Mouse (Mus musculus): ENCODE measurements around the gene Mdfi. TPM values are rescaled to one million over a fixed set of nuclear protein-coding genes. Genes with fewer than 3 reads are reported as not detected.

Gene Mdfi
- polyA plus RNA-seq, 1 experiment from 2014 or later, result 34.6 TPM

DNA sequence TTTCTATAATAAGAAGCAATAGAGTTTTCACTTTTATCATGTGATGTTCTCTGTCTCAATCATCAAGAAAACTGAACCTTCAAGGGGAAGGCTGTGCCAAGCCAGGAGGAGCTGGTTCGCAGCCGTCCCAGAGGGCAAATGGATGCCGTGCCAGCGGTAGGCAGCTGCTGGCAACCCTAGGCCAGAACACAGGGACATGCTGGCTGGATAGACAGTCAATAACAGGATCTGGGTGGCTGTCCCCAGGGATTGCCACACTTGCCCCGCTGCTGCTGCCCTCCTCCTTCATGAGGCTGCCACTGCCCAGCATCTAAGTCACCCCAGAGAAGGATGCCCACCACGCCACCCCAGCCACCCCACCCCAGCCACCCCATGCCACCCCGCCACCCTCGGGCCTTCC, 7.0 kb upstream of the Mdfi start:
- Histone ChIP-seq H3K4me1 (ENCODE audit: control insufficient read depth, insufficient read depth, low read length) (no peaks in the 10 kb centered on the region), H3K36me3 (ENCODE audit: control insufficient read depth, insufficient read depth, low read length) (no peaks in the 10 kb centered on the region), H3K4me3 (ENCODE audit: low read depth, low read length) (no peak overlapping the region), H3K27me3 (ENCODE audit: control insufficient read depth, insufficient read depth, low read length) (no peaks in the 10 kb centered on the region), H3K4me2 (no peak overlapping the region), H3K27ac (ENCODE audit: low read depth, low read length) (no peak overlapping the region), H3K9ac (ENCODE audit: low read depth, low read length) (no peak overlapping the region), H3K9me3 (replicated peaks; ENCODE audit: control insufficient read depth, low read length) (no peaks in the 10 kb centered on the region)
- WGBS (ENCODE audit: insufficient replicate concordance), result 81% methylated on average over 8 of the region's 8 CpGs
- ATAC-seq (replicated peaks; ENCODE audit: insufficient number of reproducible peaks, low FRiP score, low TSS enrichment), result no peak

DNA sequence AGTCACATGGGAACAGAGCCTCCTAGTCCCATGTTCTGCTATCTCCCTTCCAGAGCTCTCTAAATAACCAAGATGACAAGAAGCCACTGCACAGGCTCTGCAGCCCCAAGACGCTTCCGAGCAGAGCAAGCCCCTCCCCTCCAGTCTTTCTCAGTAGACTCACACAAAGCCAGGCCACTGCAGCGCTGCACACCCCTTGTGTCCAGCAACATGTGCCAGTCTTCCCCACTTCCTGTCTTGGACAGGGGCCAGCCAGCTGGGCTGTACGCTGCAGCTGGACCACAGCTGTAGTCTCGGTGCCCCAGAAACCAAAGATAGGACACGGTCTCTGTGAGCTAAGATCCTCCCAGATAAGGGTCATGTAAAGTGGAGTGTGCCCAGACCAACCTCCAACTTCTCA, 3.3 kb upstream of the Mdfi start:
- 34% methylated on average over 6 of the region's 6 CpGs for WGBS (ENCODE audit: insufficient replicate concordance)
- H3K9me3 ChIP-seq (replicated peaks; ENCODE audit: control insufficient read depth, low read length), result no peaks in the 10 kb centered on the region
- H3K27me3 ChIP-seq (ENCODE audit: control insufficient read depth, insufficient read depth, low read length), result peaks cover 20% of the 10 kb centered on the region
- no peak overlapping the region for H3K27ac ChIP-seq (ENCODE audit: low read depth, low read length)
- H3K4me2 ChIP-seq, result no peak overlapping the region
- H3K36me3 ChIP-seq (ENCODE audit: control insufficient read depth, insufficient read depth, low read length), result no peaks in the 10 kb centered on the region
- no peak overlapping the region for H3K9ac ChIP-seq (ENCODE audit: low read depth, low read length)
- H3K4me3 ChIP-seq (ENCODE audit: low read depth, low read length), result no peak overlapping the region
- H3K4me1 ChIP-seq (ENCODE audit: control insufficient read depth, insufficient read depth, low read length), result no peaks in the 10 kb centered on the region
- no peak for ATAC-seq (replicated peaks; ENCODE audit: insufficient number of reproducible peaks, low FRiP score, low TSS enrichment)

- peak overlapping the region; percentile 87 for H3K4me3 ChIP-seq (ENCODE audit: low read depth, low read length)
- H3K27me3 ChIP-seq (ENCODE audit: control insufficient read depth, insufficient read depth, low read length), result peaks cover 20% of the 10 kb centered on the region
- ATAC-seq (replicated peaks; ENCODE audit: insufficient number of reproducible peaks, low FRiP score, low TSS enrichment), result no peak
- peaks cover 17% of the 10 kb centered on the region for H3K4me1 ChIP-seq (ENCODE audit: control insufficient read depth, insufficient read depth, low read length)
- H3K27ac ChIP-seq (ENCODE audit: low read depth, low read length), result peak overlapping the region; percentile 86
- H3K4me2 ChIP-seq, result peak overlapping the region; percentile 89
- no peaks in the 10 kb centered on the region for H3K36me3 ChIP-seq (ENCODE audit: control insufficient read depth, insufficient read depth, low read length)
- peak overlapping the region; percentile 85 for H3K9ac ChIP-seq (ENCODE audit: low read depth, low read length)
- no peaks in the 10 kb centered on the region for H3K9me3 ChIP-seq (replicated peaks; ENCODE audit: control insufficient read depth, low read length)
- under 1% methylated on average over 45 of the region's 45 CpGs for WGBS (ENCODE audit: insufficient replicate concordance)
Measured at GRCm38 (mm10) chr17:47833628-47834481, 636 bp downstream of the Mdfi start.

GRCm38 (mm10) chr17:47833029-47833627, 1.4 kb downstream of the Mdfi start:
- peak overlapping the region; percentile 86 for H3K27ac ChIP-seq (ENCODE audit: low read depth, low read length)
- H3K9ac ChIP-seq (ENCODE audit: low read depth, low read length), result peak overlapping the region; percentile 85
- peaks cover 2% of the 10 kb centered on the region; the same call in 1 of the 2 replicates for H3K36me3 ChIP-seq (ENCODE audit: control insufficient read depth, insufficient read depth, low read length)
- no peaks in the 10 kb centered on the region for H3K9me3 ChIP-seq (replicated peaks; ENCODE audit: control insufficient read depth, low read length)
- H3K4me1 ChIP-seq (ENCODE audit: control insufficient read depth, insufficient read depth, low read length), result peaks cover 17% of the 10 kb centered on the region
- under 1% methylated on average over 37 of the region's 45 CpGs for WGBS (ENCODE audit: insufficient replicate concordance)
- H3K4me3 ChIP-seq (ENCODE audit: low read depth, low read length), result peak overlapping the region; percentile 87
- peak overlapping the region; percentile 89 for H3K4me2 ChIP-seq
- peaks cover 20% of the 10 kb centered on the region for H3K27me3 ChIP-seq (ENCODE audit: control insufficient read depth, insufficient read depth, low read length)
- peak; percentile 79 for ATAC-seq (replicated peaks; ENCODE audit: insufficient number of reproducible peaks, low FRiP score, low TSS enrichment)

DNA sequence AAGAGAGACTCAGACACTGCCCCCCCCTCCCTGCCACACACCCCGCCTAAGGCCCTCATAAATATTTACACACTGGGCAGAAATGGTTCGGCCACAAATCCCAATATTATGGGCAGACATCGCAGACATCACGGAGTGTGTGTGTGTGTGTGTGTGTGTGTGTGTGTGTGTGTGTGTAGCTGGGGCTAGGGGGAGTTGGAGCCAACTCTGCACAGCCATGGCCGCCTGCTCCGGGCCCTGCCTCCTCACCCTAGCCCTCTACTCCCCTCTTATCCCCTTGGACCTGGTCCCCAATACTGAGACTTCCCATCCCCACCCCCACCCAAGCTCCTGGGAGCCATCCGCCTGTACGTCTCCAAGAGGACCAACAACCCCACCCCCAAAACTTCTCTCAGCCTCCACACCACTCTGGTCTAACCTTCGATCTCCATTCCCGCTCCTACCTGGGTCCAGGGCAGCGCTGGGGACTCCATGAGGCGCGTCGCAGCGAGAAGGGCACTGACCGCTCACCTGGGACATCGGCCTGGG, 1.9 kb downstream of the Mdfi start:
- Histone ChIP-seq H3K9me3 (replicated peaks; ENCODE audit: control insufficient read depth, low read length) (no peaks in the 10 kb centered on the region), H3K9ac (ENCODE audit: low read depth, low read length) (peak overlapping the region; percentile 85), H3K4me2 (peak overlapping the region; percentile 89), H3K4me3 (ENCODE audit: low read depth, low read length) (peak overlapping the region; percentile 87), H3K4me1 (ENCODE audit: control insufficient read depth, insufficient read depth, low read length) (peaks cover 17% of the 10 kb centered on the region), H3K27me3 (ENCODE audit: control insufficient read depth, insufficient read depth, low read length) (peaks cover 20% of the 10 kb centered on the region), H3K27ac (ENCODE audit: low read depth, low read length) (peak overlapping the region; percentile 75), H3K36me3 (ENCODE audit: control insufficient read depth, insufficient read depth, low read length) (peaks cover 4% of the 10 kb centered on the region; the same call in 1 of the 2 replicates)
- WGBS (ENCODE audit: insufficient replicate concordance), result 5% methylated on average over 17 of the region's 17 CpGs
- ATAC-seq (replicated peaks; ENCODE audit: insufficient number of reproducible peaks, low FRiP score, low TSS enrichment), result peak; percentile 8; the same call in 1 of the 2 replicates

- Histone ChIP-seq H3K27ac (ENCODE audit: low read depth, low read length) (peak overlapping the region; percentile 7; the same call in 1 of the 2 replicates), H3K4me2 (peak overlapping the region; percentile 89), H3K4me3 (ENCODE audit: low read depth, low read length) (peak overlapping the region; percentile 87), H3K9ac (ENCODE audit: low read depth, low read length) (peak overlapping the region; percentile 85), H3K9me3 (replicated peaks; ENCODE audit: control insufficient read depth, low read length) (peaks cover 4% of the 10 kb centered on the region; the same call in 1 of the 2 replicates), H3K4me1 (ENCODE audit: control insufficient read depth, insufficient read depth, low read length) (peaks cover 17% of the 10 kb centered on the region), H3K27me3 (ENCODE audit: control insufficient read depth, insufficient read depth, low read length) (peaks cover 20% of the 10 kb centered on the region), H3K36me3 (ENCODE audit: control insufficient read depth, insufficient read depth, low read length) (peaks cover 9% of the 10 kb centered on the region)
- no peak for ATAC-seq (replicated peaks; ENCODE audit: insufficient number of reproducible peaks, low FRiP score, low TSS enrichment)
- WGBS (ENCODE audit: insufficient replicate concordance), result 37% methylated on average over 5 of the region's 5 CpGs
Measured at GRCm38 (mm10) chr17:47831772-47832171, 2.7 kb downstream of the Mdfi start.

GRCm38 (mm10) chr17:47831161-47831560, 3.3 kb downstream of the Mdfi start:
- peak overlapping the region; percentile 87 for H3K4me3 ChIP-seq (ENCODE audit: low read depth, low read length)
- H3K9me3 ChIP-seq (replicated peaks; ENCODE audit: control insufficient read depth, low read length), result peaks cover 4% of the 10 kb centered on the region; the same call in 1 of the 2 replicates
- H3K36me3 ChIP-seq (ENCODE audit: control insufficient read depth, insufficient read depth, low read length), result peaks cover 10% of the 10 kb centered on the region
- peak overlapping the region; percentile 85 for H3K9ac ChIP-seq (ENCODE audit: low read depth, low read length)
- peaks cover 17% of the 10 kb centered on the region for H3K4me1 ChIP-seq (ENCODE audit: control insufficient read depth, insufficient read depth, low read length)
- peak overlapping the region; percentile 7; the same call in 1 of the 2 replicates for H3K27ac ChIP-seq (ENCODE audit: low read depth, low read length)
- WGBS (ENCODE audit: insufficient replicate concordance), result 10% methylated on average over 9 of the region's 9 CpGs
- no peak for ATAC-seq (replicated peaks; ENCODE audit: insufficient number of reproducible peaks, low FRiP score, low TSS enrichment)
- peak overlapping the region; percentile 89 for H3K4me2 ChIP-seq
- H3K27me3 ChIP-seq (ENCODE audit: control insufficient read depth, insufficient read depth, low read length), result peaks cover 20% of the 10 kb centered on the region

- ATAC-seq (replicated peaks; ENCODE audit: insufficient number of reproducible peaks, low FRiP score, low TSS enrichment), result no peak
- WGBS (ENCODE audit: insufficient replicate concordance), result 80% methylated on average over 8 of the region's 8 CpGs
- no peaks in the 10 kb centered on the region for H3K9me3 ChIP-seq (replicated peaks; ENCODE audit: control insufficient read depth, low read length)
- H3K4me3 ChIP-seq (ENCODE audit: low read depth, low read length), result no peak overlapping the region
- H3K4me1 ChIP-seq (ENCODE audit: control insufficient read depth, insufficient read depth, low read length), result no peaks in the 10 kb centered on the region
- no peaks in the 10 kb centered on the region for H3K27me3 ChIP-seq (ENCODE audit: control insufficient read depth, insufficient read depth, low read length)
- peaks cover 9% of the 10 kb centered on the region; the same call in 1 of the 2 replicates for H3K36me3 ChIP-seq (ENCODE audit: control insufficient read depth, insufficient read depth, low read length)
- no peak overlapping the region for H3K9ac ChIP-seq (ENCODE audit: low read depth, low read length)
- no peak overlapping the region for H3K27ac ChIP-seq (ENCODE audit: low read depth, low read length)
- H3K4me2 ChIP-seq, result no peak overlapping the region
Measured at GRCm38 (mm10) chr17:47821339-47821738, 13.2 kb downstream of the Mdfi start.
